Mouse (Mus musculus) kidney, adult 2 months (tissue): ENCODE measurements around the gene Ddt. TPM values are rescaled to one million over a fixed set of nuclear protein-coding genes. Genes with fewer than 3 reads are reported as not detected.
A peak's percentile ranks its signal among the peaks of the same experiment; 100 is the strongest.
"Not testable (repeated sequence)": the region's sequence is repeated elsewhere in the genome, so short reads cannot be mapped to it uniquely, and the experiment has no call there.

Experiments used
- DNase-seq: peaks from one replicate; pipeline ENCODE4 v3.0.0; 2021
- H3K27ac ChIP-seq: fragments of 200-500 bp; 2 replicates; pipeline ENCODE4 v1.5.1; 2012; ENCODE audit warnings: low read depth, low read length, control low read depth, inconsistent platforms; ENCODE audit not compliant: insufficient read depth
- H3K27me3 ChIP-seq: fragments of 200-500 bp; replicated peaks from 2 replicates; pipeline ENCODE4 v1.6.1; 2012; ENCODE audit warnings: mild to moderate bottlenecking, moderate library complexity, low read length, inconsistent platforms; ENCODE audit not compliant: control insufficient read depth, insufficient read depth
- H3K36me3 ChIP-seq: fragments of 200-500 bp; 2 replicates; pipeline ENCODE4 v1.6.1; 2012; ENCODE audit warnings: mild to moderate bottlenecking, moderate library complexity, low read length, inconsistent platforms; ENCODE audit not compliant: control insufficient read depth, insufficient read depth
- H3K4me1 ChIP-seq: fragments of 200-500 bp; 2 replicates; pipeline ENCODE4 v1.6.1; 2011; ENCODE audit warnings: low read length; ENCODE audit not compliant: control insufficient read depth, insufficient read depth
- H3K4me3 ChIP-seq: fragments of 200-500 bp; 2 replicates; pipeline ENCODE4 v1.5.1; 2011; ENCODE audit warnings: mild to moderate bottlenecking, low read depth, low read length, control low read depth; ENCODE audit not compliant: insufficient read depth
- CTCF ChIP-seq: fragments of 200-500 bp; conservative IDR thresholded peaks from 2 replicates; pipeline ENCODE4 v1.5.1; 2011; ENCODE audit warnings: low read depth, mild to moderate bottlenecking, control low read depth, low read length, moderate library complexity, mixed read lengths; ENCODE audit not compliant: insufficient read depth, insufficient read length
- POLR2A ChIP-seq: fragments of 200-500 bp; IDR thresholded peaks from one replicate; pipeline ENCODE4 v1.6.1; 2011; ENCODE audit warnings: low read depth, low read length, control low read depth
- WGBS: fragments of 180-500 bp; shearing (Covaris S2); methylation state at CpG from one replicate; pipeline ENCODE4 v1.1.7; 2018; 5-methylcytosine and 5-hydroxymethylcytosine counted together
- polyA plus RNA-seq: library from polyadenylated mRNA; depleted of rRNA; stranded (reverse); fragments of >200 nt; gene quantifications from 2 replicates; pipeline ENCODE4 v1.2.3, GENCODE M21; 2012

The Ddt gene
- polyA plus RNA-seq, 1 experiment = 410 TPM

DNA sequence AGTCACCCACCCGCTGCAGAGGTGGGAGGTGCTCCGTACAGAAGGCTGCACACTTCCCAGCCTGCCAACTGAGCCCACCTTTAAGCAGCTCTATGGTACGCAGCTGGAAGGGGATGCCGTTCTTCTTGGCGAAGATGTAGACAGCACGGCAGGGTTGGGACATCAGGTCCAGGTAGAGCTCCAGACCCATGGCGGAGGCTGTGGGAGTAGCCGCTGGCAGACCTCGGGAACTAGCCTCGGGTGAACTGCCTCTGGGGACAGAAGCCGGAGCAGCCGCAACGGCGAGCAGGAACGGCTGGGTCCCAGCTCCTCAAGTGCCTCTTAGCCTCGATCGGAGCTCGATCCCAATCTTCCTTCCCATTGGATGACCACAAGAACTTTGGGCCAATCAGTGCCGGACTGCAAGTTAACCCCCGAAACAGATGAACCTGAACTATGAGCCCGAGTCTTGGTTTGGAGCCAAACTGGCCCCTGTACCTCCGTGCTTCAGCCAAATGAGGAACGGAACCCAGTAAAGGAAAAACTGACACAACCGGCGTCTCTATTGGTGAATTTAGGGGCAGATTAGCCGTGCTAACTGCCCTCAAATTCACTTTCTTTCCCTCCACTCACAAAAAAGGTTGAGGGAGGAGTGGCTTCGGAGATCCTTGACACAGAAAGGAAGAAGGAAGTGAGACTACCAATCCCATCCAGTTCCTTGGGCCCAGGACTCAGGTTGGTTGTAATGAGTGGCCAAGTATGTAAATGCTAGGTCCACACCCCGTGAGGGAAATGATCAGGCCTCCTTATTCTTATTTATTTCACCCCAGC, 7.8 kb upstream of the Ddt start, which contains the start of the genes Gm20441 and Gstt3:
Gene Gm20441 (minus strand): TSS at position 186 of the 810 bp plus-strand sequence.
Gene Gstt3 (minus strand): TSS at position 646 of the 810 bp plus-strand sequence.
- under 1% methylated on average over 28 of the region's 28 CpGs for WGBS
- Histone ChIP-seq H3K27ac (peak within 1 kb of the TSS; percentile 92), H3K4me3 (peak within 1 kb of the TSS; percentile 71), H3K4me1 (no peaks in the 10 kb centered on the region; the same call in 1 of the 2 replicates), H3K36me3 (no peaks in the 10 kb centered on the region), H3K27me3 (no peaks in the 10 kb centered on the region)
- peak; percentile 95 for DNase-seq
- no peak for TF ChIP-seq CTCF
- peak; percentile 87 for TF ChIP-seq POLR2A

DNA sequence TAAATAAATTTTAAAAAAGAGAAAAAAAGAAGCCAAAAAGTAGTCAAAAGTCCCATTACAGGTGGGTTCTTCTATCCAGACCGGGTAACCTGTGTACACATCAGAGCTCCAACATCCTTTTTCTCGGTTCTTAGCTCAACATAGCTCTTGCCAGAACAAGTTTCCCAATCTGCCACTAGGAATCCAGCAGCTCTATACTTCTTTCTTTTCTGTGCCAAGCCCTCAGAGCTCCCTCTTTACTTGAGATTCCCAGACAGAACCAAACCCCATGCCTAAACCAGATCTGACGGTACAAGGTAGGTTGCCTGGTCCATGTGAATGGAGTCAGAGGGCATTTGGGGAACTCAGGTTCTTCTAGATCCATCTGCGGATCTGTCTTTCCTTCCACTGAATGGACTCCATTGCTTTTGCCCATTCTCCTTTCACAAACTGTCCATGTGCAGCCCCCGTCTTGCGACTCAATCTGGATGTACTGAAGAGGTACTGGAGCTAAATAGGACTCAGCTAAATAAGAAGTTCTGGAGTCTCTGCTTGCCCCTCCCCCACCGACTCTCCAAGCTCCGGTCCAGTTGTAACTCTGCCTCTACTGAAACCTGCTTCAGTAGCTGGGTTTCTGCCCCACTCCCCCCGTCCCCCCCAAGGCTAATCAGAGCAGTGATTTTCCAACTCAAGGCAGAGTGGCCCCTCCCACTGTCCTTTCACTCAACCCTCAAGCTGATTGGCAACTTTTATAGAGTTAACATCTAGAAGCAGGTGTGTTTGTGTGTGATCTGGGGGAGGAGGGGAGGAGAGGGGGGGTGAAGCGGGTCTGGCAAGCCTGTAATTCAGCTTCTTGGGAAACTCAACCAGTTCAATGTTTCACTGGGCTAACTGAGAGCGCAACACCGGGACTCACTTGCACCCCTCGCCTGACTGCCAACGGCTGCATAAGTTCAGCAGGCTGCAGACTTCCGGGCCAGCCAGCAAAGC, 6.3 kb upstream of the Ddt start:
- peak overlapping the region; percentile 92 for H3K27ac ChIP-seq

DNA sequence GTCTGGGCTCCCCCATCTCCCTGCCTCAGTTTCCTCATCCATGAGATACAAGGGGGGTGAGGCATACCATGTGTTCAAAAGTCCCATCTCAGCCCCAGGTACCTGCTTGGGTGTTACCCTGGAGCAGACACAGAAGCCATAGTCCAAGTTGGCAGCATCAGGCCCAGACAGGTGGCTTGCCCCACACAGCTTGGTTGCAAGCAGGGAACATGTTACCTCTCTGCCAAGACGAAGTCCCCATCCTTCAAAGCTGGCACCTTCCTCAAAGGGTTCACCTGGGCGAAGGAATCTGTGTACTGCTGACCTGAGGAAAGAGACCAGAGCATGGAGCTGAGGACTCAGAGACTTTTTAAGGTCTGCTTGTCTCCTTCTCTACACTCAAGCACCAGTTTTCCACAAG, 4.7 kb upstream of the Ddt start:
- no peaks in the 10 kb centered on the region for H3K36me3 ChIP-seq
- H3K4me1 ChIP-seq = no peaks in the 10 kb centered on the region; the same call in 1 of the 2 replicates
- DNase-seq = no peak
- H3K27me3 ChIP-seq = no peaks in the 10 kb centered on the region
- 89% methylated on average over 2 of the region's 2 CpGs for WGBS
- H3K27ac ChIP-seq = no peak overlapping the region
- TF ChIP-seq CTCF (no peak), POLR2A (no peak)
- no peak overlapping the region for H3K4me3 ChIP-seq

More for the DNA sequence above, 6.3 kb upstream of the Ddt start:
- 32% methylated on average over 15 of the region's 15 CpGs for WGBS
- no peak for TF ChIP-seq POLR2A
- TF ChIP-seq CTCF = no peak
- DNase-seq = peak; percentile 81
- Histone ChIP-seq H3K4me1 (no peaks in the 10 kb centered on the region; the same call in 1 of the 2 replicates), H3K4me3 (peak overlapping the region; percentile 71), H3K36me3 (no peaks in the 10 kb centered on the region), H3K27me3 (no peaks in the 10 kb centered on the region)

DNA sequence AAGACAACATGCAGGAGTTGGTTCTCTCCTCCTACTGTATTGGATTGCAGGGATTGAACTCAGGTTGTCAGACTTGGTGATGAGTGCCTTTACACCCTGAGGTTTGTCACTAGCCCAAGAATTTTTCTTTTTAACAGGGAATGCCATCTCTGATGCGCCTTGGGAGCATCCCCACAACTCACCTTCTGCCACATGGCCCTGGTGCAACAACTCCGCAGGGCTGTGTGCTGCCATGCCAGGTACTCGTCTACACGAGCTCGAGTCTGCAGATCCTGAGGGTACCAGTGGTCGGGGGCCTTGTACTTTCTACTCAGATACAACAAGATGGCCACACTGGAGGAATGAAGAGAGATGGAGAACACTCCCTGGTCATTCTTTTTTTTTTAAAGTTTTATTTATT, 3.3 kb upstream of the Ddt start:
- WGBS = 91% methylated on average over 6 of the region's 6 CpGs
- Histone ChIP-seq H3K27ac (no peak overlapping the region), H3K27me3 (no peaks in the 10 kb centered on the region), H3K4me3 (no peak overlapping the region), H3K36me3 (no peaks in the 10 kb centered on the region), H3K4me1 (peaks cover 3% of the 10 kb centered on the region; the same call in 1 of the 2 replicates)
- TF ChIP-seq POLR2A = no peak
- DNase-seq = no peak

DNA sequence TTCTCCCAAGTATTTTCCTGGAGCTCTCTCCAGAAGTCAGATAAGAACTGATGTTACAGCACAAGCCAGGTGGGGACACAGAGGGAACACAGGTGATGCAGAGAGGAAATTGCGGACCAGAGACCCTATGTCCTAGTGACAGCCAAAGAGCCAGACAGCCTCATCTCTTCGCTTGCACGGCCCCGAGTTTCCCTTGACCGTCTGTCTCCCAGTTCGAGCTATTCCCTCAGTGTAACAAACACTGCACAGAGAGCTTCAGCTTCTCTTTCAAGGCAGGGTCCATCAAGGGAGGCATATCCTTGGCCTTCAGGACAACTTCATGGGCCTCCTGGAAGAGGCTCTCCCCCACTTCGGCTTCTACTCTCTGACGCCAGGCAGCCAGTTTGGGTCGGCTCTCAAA, 1.4 kb upstream of the Ddt start:
- Histone ChIP-seq H3K4me1 (peaks cover 3% of the 10 kb centered on the region; the same call in 1 of the 2 replicates), H3K4me3 (no peak overlapping the region), H3K36me3 (no peaks in the 10 kb centered on the region), H3K27ac (no peak overlapping the region), H3K27me3 (no peaks in the 10 kb centered on the region)
- TF ChIP-seq POLR2A = no peak
- TF ChIP-seq CTCF = no peak
- no peak for DNase-seq
- 89% methylated on average over 9 of the region's 9 CpGs for WGBS

DNA sequence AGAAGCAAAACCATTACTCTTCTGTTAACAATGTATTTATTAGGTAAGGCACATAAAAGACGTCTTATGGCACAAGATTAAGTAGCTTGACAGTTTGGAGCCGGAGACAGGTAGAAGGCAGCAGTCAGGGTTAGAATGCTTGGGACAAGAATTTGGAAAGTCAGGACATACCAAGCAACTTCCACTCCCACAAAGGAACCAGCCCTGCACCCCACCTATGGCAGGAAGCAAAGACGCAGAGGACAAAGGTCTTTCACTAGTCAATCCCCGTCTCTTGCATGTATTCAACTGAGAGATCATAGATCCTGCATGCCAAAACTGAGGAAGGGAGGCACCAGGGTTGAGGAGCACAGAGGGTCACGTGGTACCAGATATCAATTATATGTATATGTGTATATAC, 888 bp upstream of the Ddt start:
- 89% methylated on average over 5 of the region's 5 CpGs for WGBS
- H3K27ac ChIP-seq = no peak overlapping the region
- no peak for TF ChIP-seq POLR2A
- TF ChIP-seq CTCF = no peak
- no peak for DNase-seq
- no peaks in the 10 kb centered on the region for H3K36me3 ChIP-seq
- no peak overlapping the region for H3K4me3 ChIP-seq
- H3K27me3 ChIP-seq = no peaks in the 10 kb centered on the region
- H3K4me1 ChIP-seq = peaks cover 3% of the 10 kb centered on the region; the same call in 1 of the 2 replicates

DNA sequence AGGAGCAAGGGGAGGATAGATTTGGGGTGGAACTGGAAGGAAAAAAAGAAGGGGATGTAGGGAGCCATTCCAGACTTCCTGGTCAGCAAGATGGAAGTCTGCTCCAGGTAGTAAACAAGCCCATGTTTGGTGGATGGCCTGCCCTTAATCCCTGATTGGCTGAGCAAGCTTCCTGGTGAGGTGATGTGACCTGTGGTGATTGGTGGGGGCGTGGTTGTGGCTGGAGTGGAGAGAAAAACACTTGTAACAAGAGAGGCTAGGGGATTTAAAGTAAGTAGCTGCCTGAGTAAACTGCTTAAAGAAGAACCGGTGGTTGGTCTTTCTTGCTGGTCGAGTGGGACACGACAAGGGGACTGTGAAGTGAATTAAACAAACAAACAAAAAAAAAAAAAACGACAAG, 5.5 kb downstream of the Ddt start:
- not testable (repeated sequence) for H3K27ac ChIP-seq, H3K4me3 ChIP-seq, H3K27me3 ChIP-seq, H3K4me1 ChIP-seq, H3K36me3 ChIP-seq, DNase-seq
- 45% methylated on average over 5 of the region's 5 CpGs for WGBS
